Mouse (Mus musculus): ENCODE data around the gene Smurf1.

GRCm38 (mm10) chr5:144904356-144905134, 61.1 kb downstream of the Smurf1 start:
- TF ChIP-seq CTCF (conservative IDR thresholded peaks at IDR 0.05; ENCODE audit: insufficient read depth, insufficient read length, low read depth, low read length): no peak
- no peak for TF ChIP-seq POLR2A (IDR thresholded peaks at IDR 0.05; ENCODE audit: low read depth, low read length)

All from kidney, adult 2 months (tissue).